Mouse (Mus musculus): Measurements from ENCODE around the gene St8sia1. TPM values are rescaled to one million over a fixed set of nuclear protein-coding genes. Genes with fewer than 3 reads are reported as not detected.

St8sia1 gene
- polyA plus RNA-seq, 1 experiment from 2014 or later, result 0.07 TPM

DNA sequence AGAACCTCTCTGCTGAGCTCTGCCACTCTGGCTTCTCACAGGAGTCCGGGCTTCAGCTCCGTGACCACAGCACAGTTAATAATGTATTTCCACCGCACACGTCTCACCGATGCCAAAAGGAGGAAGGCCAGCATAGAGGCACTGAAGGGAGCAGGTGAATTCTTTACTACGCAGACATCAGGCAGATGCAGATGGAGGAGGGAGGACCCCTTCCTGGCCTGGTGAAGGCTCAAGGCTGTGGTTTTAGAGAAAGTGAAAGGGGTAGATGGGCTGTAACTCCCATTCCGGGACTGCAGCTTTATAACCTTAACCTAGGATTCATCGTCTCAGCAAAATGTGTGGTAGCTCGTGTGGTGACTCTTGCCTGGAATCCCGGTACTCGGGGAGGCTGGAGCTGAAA lies 13.9 kb downstream of the St8sia1 start:
- DNase-seq (no peak), ATAC-seq (ENCODE audit: insufficient read depth) (no peak)
- no peak overlapping the region for H3K4me3 ChIP-seq (ENCODE audit: low read depth, low read length)
- H3K9ac ChIP-seq, result no peak overlapping the region
- H3K4me1 ChIP-seq (ENCODE audit: insufficient read depth), result no peaks in the 10 kb centered on the region
- no peak for TF ChIP-seq CTCF (IDR thresholded peaks at IDR 0.05; ENCODE audit: low read depth)
- H3K36me3 ChIP-seq (ENCODE audit: insufficient read depth), result no peaks in the 10 kb centered on the region
- H3K4me2 ChIP-seq, result no peak overlapping the region
- H3K27ac ChIP-seq (ENCODE audit: low read depth), result no peak overlapping the region
- no peaks in the 10 kb centered on the region for H3K27me3 ChIP-seq (ENCODE audit: insufficient read depth, low read length)
- 77% methylated on average over 11 of the region's 11 CpGs for WGBS
- H3K9me3 ChIP-seq (ENCODE audit: low read depth, low read length), result no peaks in the 10 kb centered on the region

DNA sequence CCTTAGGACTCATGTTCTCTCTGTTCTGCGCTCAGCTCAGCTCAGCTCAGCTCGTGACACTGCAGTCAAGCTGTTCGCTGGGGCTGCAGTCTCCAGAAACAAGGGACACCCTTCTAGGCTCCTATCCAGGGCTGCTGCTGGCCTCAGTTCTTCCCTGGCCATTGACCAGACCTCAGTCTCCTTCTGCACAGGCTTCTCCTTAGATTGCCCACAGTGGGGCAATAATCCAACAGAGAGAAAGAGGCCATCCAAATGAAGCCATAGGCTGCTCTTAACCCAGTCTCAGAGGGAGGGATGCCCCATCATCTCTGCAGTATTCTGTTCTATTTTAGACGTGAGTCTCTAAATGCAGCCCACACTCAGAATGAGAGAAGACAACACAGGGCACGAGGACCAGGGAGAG lies 15.3 kb downstream of the St8sia1 start:
- no peak for TF ChIP-seq CTCF (IDR thresholded peaks at IDR 0.05; ENCODE audit: low read depth)
- H3K27ac ChIP-seq (ENCODE audit: low read depth), result no peak overlapping the region
- H3K9me3 ChIP-seq (ENCODE audit: low read depth, low read length), result no peaks in the 10 kb centered on the region
- no peak overlapping the region for H3K4me2 ChIP-seq
- no peaks in the 10 kb centered on the region for H3K36me3 ChIP-seq (ENCODE audit: insufficient read depth)
- no peak for ATAC-seq (ENCODE audit: insufficient read depth)
- no peaks in the 10 kb centered on the region for H3K4me1 ChIP-seq (ENCODE audit: insufficient read depth)
- H3K4me3 ChIP-seq (ENCODE audit: low read depth, low read length), result no peak overlapping the region
- no peaks in the 10 kb centered on the region for H3K27me3 ChIP-seq (ENCODE audit: insufficient read depth, low read length)
- WGBS, result 70% methylated on average over 5 of the region's 5 CpGs
- no peak for DNase-seq
- H3K9ac ChIP-seq, result no peak overlapping the region

DNA sequence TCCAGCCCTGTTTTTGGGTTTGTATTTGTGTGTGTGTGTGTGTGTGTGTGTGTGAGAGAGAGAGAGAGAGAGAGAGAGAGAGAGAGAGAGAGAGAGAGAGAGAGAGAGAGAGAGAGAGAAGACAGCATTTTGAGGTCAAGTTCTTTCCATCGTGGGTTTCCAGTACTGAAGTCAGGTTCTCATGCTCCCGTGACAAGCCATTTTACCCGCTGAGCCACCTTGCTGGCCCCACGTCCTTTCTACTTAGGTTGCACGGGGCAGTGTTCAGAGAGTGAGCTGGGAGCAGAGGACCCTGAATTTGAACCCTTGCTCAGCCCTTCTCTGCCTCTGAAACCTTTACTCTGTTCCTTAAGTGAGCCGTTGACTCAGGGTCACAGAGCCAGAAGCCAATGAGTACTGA lies 17.2 kb downstream of the St8sia1 start:
- Histone ChIP-seq H3K27me3 (ENCODE audit: insufficient read depth, low read length) (no peaks in the 10 kb centered on the region), H3K9ac (no peak overlapping the region), H3K4me3 (ENCODE audit: low read depth, low read length) (no peak overlapping the region), H3K4me1 (ENCODE audit: insufficient read depth) (no peaks in the 10 kb centered on the region), H3K9me3 (ENCODE audit: low read depth, low read length) (no peaks in the 10 kb centered on the region), H3K4me2 (no peak overlapping the region), H3K27ac (ENCODE audit: low read depth) (no peak overlapping the region), H3K36me3 (ENCODE audit: insufficient read depth) (no peaks in the 10 kb centered on the region)
- ATAC-seq (ENCODE audit: insufficient read depth), result no peak
- TF ChIP-seq CTCF (IDR thresholded peaks at IDR 0.05; ENCODE audit: low read depth), result no peak
- DNase-seq, result no peak
- 80% methylated on average over 6 of the region's 6 CpGs for WGBS

DNA sequence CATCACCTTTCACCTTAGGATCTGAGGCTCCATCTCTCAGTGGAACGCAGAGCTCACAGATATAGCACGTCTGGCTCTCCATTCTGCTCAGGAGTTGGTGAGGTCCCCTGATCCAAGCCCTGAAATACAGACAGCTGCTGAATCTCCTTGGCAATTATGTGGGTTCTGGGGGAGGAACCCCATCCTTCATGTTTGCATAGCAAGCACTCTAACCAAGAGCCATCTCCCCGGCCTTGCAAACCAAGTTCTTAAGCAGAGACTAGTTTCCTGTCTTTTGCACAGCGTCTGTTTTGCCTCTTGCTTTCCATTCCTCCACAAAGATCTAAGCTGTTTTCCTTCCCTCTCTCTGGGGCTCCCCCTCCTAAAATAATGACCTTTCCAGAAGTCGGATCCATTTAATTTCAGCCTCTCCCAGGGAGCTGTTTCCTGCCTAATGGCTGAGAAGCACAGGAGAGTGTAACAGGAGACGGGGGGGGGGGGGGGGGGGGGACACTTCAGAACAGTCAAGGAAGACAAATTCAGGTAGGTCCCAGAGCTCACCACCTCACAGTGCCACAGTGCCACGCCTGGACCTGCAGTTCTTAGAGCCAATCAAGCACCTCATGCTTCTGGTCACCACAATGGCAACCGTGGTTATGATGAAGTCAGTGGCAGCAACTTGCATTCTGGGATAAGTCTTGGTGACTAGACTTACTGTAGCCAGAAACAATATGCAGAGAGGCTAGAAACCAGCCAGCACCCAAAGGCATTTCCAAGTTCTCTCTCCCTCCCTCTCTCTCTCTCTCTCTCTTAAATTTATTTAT lies 18.0 kb downstream of the St8sia1 start:
- Histone ChIP-seq H3K4me1 (ENCODE audit: insufficient read depth) (no peaks in the 10 kb centered on the region), H3K27me3 (ENCODE audit: insufficient read depth, low read length) (no peaks in the 10 kb centered on the region), H3K4me3 (ENCODE audit: low read depth, low read length) (no peak overlapping the region), H3K4me2 (no peak overlapping the region), H3K36me3 (ENCODE audit: insufficient read depth) (no peaks in the 10 kb centered on the region), H3K9ac (no peak overlapping the region), H3K9me3 (ENCODE audit: low read depth, low read length) (no peaks in the 10 kb centered on the region), H3K27ac (ENCODE audit: low read depth) (no peak overlapping the region)
- 39% methylated on average over 8 of the region's 8 CpGs for WGBS
- no peak for ATAC-seq (ENCODE audit: insufficient read depth)
- TF ChIP-seq CTCF (IDR thresholded peaks at IDR 0.05; ENCODE audit: low read depth), result no peak
- no peak for DNase-seq

DNA sequence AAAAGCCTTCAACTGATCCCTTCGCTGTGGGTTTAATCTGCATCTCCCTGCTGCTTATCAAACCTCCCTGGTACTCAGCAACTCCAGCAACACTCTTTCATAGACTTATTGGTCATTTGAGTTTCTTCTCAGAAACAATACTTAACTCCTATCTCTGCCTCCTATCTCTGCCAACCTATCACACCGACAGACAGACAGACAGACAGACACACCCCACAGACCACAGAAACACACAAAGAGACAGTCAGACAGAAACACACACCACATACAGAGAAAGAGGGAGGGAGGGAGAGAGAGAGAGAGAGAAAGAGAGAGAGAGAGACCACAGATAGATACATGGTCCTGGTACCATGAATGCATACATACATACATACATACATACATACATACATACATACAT lies 18.8 kb downstream of the St8sia1 start:
- no peak overlapping the region for H3K9ac ChIP-seq
- H3K4me2 ChIP-seq, result no peak overlapping the region
- H3K36me3 ChIP-seq (ENCODE audit: insufficient read depth), result no peaks in the 10 kb centered on the region
- no peak for TF ChIP-seq CTCF (IDR thresholded peaks at IDR 0.05; ENCODE audit: low read depth)
- no peaks in the 10 kb centered on the region for H3K27me3 ChIP-seq (ENCODE audit: insufficient read depth, low read length)
- H3K27ac ChIP-seq (ENCODE audit: low read depth), result no peak overlapping the region
- H3K4me3 ChIP-seq (ENCODE audit: low read depth, low read length), result no peak overlapping the region
- no peaks in the 10 kb centered on the region for H3K4me1 ChIP-seq (ENCODE audit: insufficient read depth)
- ATAC-seq (ENCODE audit: insufficient read depth), result no peak
- no peak for DNase-seq
- 61% methylated on average over 2 of the region's 2 CpGs for whole genome bisulfite sequencing
- no peaks in the 10 kb centered on the region for H3K9me3 ChIP-seq (ENCODE audit: low read depth, low read length)

DNA sequence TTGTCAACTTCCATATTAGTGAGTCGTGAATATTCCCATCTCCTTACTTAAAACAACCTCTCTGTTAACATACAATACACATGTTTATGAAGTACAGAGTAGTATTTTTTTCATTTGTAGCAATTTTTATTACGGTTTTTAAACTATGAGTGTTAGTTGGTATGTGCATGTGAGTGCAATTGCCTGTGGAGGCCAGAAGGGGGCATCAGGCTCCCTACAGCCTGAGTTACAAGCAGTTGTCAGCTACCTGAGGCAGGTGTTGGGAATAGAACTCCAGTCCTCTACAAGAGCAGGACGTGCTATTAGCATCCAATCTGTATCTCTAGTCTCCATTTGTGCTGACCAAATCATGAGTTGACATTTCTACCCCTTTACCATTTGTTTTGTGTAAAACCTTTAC lies 19.8 kb downstream of the St8sia1 start:
- Histone ChIP-seq H3K9ac (no peak overlapping the region), H3K9me3 (ENCODE audit: low read depth, low read length) (no peaks in the 10 kb centered on the region), H3K4me3 (ENCODE audit: low read depth, low read length) (no peak overlapping the region), H3K36me3 (ENCODE audit: insufficient read depth) (no peaks in the 10 kb centered on the region), H3K27ac (ENCODE audit: low read depth) (no peak overlapping the region), H3K4me2 (no peak overlapping the region), H3K4me1 (ENCODE audit: insufficient read depth) (no peaks in the 10 kb centered on the region), H3K27me3 (ENCODE audit: insufficient read depth, low read length) (no peaks in the 10 kb centered on the region)
- DNase-seq (no peak), ATAC-seq (ENCODE audit: insufficient read depth) (no peak)
- WGBS, result 88% methylated on average over 3 of the region's 3 CpGs
- TF ChIP-seq CTCF (IDR thresholded peaks at IDR 0.05; ENCODE audit: low read depth), result no peak

DNA sequence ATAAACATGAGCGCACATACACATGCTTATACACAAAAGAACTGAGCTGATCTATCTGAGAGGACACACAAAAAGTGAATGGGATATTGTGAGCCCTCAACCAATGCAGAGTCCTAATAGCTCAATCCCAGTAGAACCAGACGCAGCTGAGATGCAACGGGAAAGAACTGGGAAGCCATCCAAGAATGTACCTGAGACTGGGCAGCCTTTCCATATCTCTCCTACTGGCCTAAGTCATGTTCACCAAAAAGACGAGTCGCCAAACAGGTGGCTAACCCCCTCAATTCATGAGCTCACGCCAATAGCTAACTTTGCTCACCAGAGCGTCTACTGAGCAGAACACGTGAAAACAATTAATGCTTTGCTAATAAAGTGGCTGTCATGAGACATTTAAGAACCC lies 20.8 kb downstream of the St8sia1 start:
- 76% methylated on average over 8 of the region's 8 CpGs for WGBS
- no peak overlapping the region for H3K4me3 ChIP-seq (ENCODE audit: low read depth, low read length)
- ATAC-seq (ENCODE audit: insufficient read depth) (no peak), DNase-seq (no peak)
- H3K4me1 ChIP-seq (ENCODE audit: insufficient read depth), result no peaks in the 10 kb centered on the region
- TF ChIP-seq CTCF (IDR thresholded peaks at IDR 0.05; ENCODE audit: low read depth), result no peak
- H3K27me3 ChIP-seq (ENCODE audit: insufficient read depth, low read length), result no peaks in the 10 kb centered on the region
- H3K9me3 ChIP-seq (ENCODE audit: low read depth, low read length), result no peaks in the 10 kb centered on the region
- H3K4me2 ChIP-seq, result no peak overlapping the region
- no peak overlapping the region for H3K9ac ChIP-seq
- no peak overlapping the region for H3K27ac ChIP-seq (ENCODE audit: low read depth)
- no peaks in the 10 kb centered on the region for H3K36me3 ChIP-seq (ENCODE audit: insufficient read depth)

Measured in lung, embryonic 14.5 days (tissue).